Mouse (Mus musculus) embryonic facial prominence, embryonic 11.5 days (tissue): ENCODE data around the gene Hmmr. TPM values are rescaled to one million over a fixed set of nuclear protein-coding genes. Genes with fewer than 3 reads are reported as not detected.

Source experiments
- ATAC-seq: fragments of 200-750 bp; cut with Nextera tagmentation; replicated peaks from 2 replicates; pipeline ENCODE4 v1.8.0; 2017; ENCODE audit warnings: low read depth; ENCODE audit not compliant: insufficient number of reproducible peaks, low FRiP score, low TSS enrichment
- DNase-seq: peaks from one replicate; pipeline ENCODE4 v3.0.0-alpha.2; 2015; ENCODE audit warnings: low spot score
- H3K27ac ChIP-seq: fragments of 300-500 bp; sonication (generic); replicated peaks from 2 replicates; pipeline ENCODE4 v1.5.1; 2014; ENCODE audit warnings: mild to moderate bottlenecking, low read depth, low read length, control low read depth
- H3K27me3 ChIP-seq: fragments of 300-500 bp; sonication (generic); 2 replicates; pipeline ENCODE4 v1.6.1; 2014; ENCODE audit warnings: mild to moderate bottlenecking, low read length, moderate library complexity, mixed read lengths; ENCODE audit not compliant: control insufficient read depth, insufficient read depth
- H3K36me3 ChIP-seq: fragments of 300-500 bp; sonication (generic); replicated peaks from 2 replicates; pipeline ENCODE4 v1.6.1; 2014; ENCODE audit warnings: low read depth, mild to moderate bottlenecking, low read length, moderate library complexity, mixed read lengths; ENCODE audit not compliant: control insufficient read depth, insufficient read depth
- H3K4me1 ChIP-seq: fragments of 300-500 bp; sonication (generic); 2 replicates; pipeline ENCODE4 v1.6.1; 2014; ENCODE audit warnings: low read length, mixed read lengths; ENCODE audit not compliant: control insufficient read depth, insufficient read depth
- H3K4me2 ChIP-seq: fragments of 300-500 bp; sonication (generic); 2 replicates; pipeline ENCODE4 v1.6.1; 2014; ENCODE audit warnings: low read depth, mild to moderate bottlenecking, control low read depth, low read length, moderate library complexity
- H3K4me3 ChIP-seq: fragments of 300-500 bp; sonication (generic); 2 replicates; pipeline ENCODE4 v1.5.1; 2014; ENCODE audit warnings: low read depth, low read length, control low read depth
- H3K9ac ChIP-seq: fragments of 300-500 bp; sonication (generic); replicated peaks from 2 replicates; pipeline ENCODE4 v1.6.1; 2014; ENCODE audit warnings: mild to moderate bottlenecking, control low read depth, low read length
- H3K9me3 ChIP-seq: fragments of 300-500 bp; sonication (generic); replicated peaks from 2 replicates; pipeline ENCODE4 v1.6.1; 2016; ENCODE audit warnings: mild to moderate bottlenecking, low read length, inconsistent platforms, mixed read lengths; ENCODE audit not compliant: control insufficient read depth
- WGBS: fragments of 180-500 bp; shearing (Covaris S2); extraction: QIAGEN DNeasy Blood & Tissue Kit; methylation state at CpG from one replicate; pipeline ENCODE4 v1.1.7; 2014; 5-methylcytosine and 5-hydroxymethylcytosine counted together
- polyA plus RNA-seq: library from polyadenylated mRNA; unstranded; fragments of >200 nt; fragmentation: Nextera tagmentation; extraction: Ambion mirVana; gene quantifications from 2 replicates; pipeline ENCODE4 v1.2.1, GENCODE M21; 2014

Gene Hmmr
- polyA plus RNA-seq, 1 experiment from 2014 or later, result 71.1 TPM

DNA sequence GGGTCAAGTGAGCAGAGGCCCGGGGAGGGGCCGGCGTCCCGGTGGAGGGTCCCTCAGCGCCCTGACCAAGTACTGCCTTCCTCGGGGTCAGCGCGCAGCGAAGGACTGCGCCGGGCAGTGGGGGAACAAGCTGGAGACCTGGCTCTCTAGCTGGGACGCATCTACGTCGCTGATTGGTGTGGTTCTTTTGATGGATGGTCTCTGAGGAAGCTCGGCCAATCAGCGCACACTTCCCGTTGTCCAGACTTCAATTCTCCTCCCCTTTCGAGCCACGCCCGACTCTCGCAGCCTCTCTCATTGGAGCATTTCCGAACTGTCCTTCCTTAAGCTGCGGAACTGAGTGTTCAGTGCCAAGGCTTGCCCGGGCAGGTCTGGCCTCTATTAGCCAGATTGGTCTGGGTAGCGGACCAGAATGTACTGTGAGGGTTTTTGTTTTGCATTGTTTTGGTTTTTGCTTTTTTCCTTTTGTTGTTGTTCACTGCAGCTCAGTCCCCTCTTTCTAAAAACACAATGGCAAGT lies 21.9 kb upstream of the Hmmr start, which contains the start of gene Ccng1:
TSS of gene Ccng1 (minus strand) at position 203 of the 519 bp plus-strand sequence.
- WGBS, result 1% methylated on average over 25 of the region's 25 CpGs
- H3K9me3 ChIP-seq, result no peaks in the 10 kb centered on the region
- H3K4me3 ChIP-seq, result peak within 1 kb of the TSS; percentile 73
- ATAC-seq (peak; percentile 98), DNase-seq (peak; percentile 94)
- peak within 1 kb of the TSS; percentile 77 for H3K9ac ChIP-seq
- H3K4me2 ChIP-seq, result peak within 1 kb of the TSS; percentile 85
- no peaks in the 10 kb centered on the region for H3K27me3 ChIP-seq
- H3K36me3 ChIP-seq, result no peaks in the 10 kb centered on the region
- no peak within 1 kb of the TSS for H3K27ac ChIP-seq
- no peaks in the 10 kb centered on the region for H3K4me1 ChIP-seq

- Histone ChIP-seq H3K4me1 (no peaks in the 10 kb centered on the region), H3K4me3 (peak overlapping the region; percentile 73), H3K27ac (no peak overlapping the region), H3K9me3 (no peaks in the 10 kb centered on the region), H3K36me3 (no peaks in the 10 kb centered on the region), H3K27me3 (no peaks in the 10 kb centered on the region), H3K9ac (peak overlapping the region; percentile 77), H3K4me2 (peak overlapping the region; percentile 85)
- ATAC-seq (peak; percentile 90), DNase-seq (peak; percentile 15)
- WGBS, result 3% methylated on average over 19 of the region's 19 CpGs
Observed at GRCm38 (mm10) chr11:40754664-40755107, 21.5 kb upstream of the Hmmr start.

DNA sequence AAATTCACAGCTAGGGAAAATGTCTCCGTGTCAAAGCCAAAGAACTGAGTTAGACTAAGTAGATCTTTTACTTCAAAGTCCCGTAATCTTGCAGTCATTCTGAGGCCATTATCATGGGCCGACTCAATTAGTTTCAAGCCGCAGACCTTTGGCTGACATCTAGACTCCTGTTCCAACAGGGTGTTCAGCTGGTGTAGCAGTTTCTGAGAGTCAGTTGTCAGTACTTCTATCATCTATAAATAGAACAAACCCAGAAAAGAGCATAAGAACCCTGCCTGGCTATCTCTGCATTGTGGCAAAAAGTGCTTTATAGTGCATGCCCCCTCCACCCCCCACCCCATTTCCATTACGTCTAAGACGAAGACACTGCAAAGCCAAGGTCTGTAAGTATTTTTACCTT lies 20.6 kb upstream of the Hmmr start:
- ATAC-seq (no peak), DNase-seq (no peak)

DNA sequence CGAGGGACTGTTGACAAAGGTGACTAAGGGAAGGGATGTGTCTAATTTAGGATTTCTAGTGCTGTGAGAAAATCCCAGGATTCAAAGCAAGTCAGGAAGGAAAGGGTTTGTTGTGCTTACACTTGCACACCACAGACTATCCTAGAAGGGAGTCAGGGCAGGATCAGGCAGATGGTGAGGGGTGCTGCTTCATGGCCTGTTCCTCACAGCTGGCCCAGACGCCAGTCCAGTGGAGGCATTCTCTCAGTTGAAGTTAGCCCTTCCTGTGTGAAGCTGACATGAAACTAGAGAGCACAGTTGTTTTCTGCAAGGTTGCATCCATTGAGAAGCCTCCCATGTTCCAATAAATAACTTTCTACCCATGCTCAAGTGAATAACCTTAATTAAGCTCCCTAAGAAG lies 14.5 kb upstream of the Hmmr start:
- Histone ChIP-seq H3K9ac (no peak overlapping the region), H3K36me3 (no peaks in the 10 kb centered on the region)
- WGBS, result 67% methylated on average over 2 of the region's 2 CpGs

More for the DNA sequence above, 20.6 kb upstream of the Hmmr start:
- H3K9ac ChIP-seq, result no peak overlapping the region
- no peaks in the 10 kb centered on the region for H3K4me1 ChIP-seq
- no peak overlapping the region for H3K4me2 ChIP-seq
- WGBS, result 72% methylated on average over 6 of the region's 6 CpGs
- H3K27me3 ChIP-seq, result no peaks in the 10 kb centered on the region
- no peak overlapping the region for H3K4me3 ChIP-seq
- H3K36me3 ChIP-seq, result no peaks in the 10 kb centered on the region
- no peak overlapping the region for H3K27ac ChIP-seq
- H3K9me3 ChIP-seq, result no peaks in the 10 kb centered on the region

GRCm38 (mm10) chr11:40746361-40746760 lies 13.1 kb upstream of the Hmmr start:
- Histone ChIP-seq H3K9ac (no peak overlapping the region), H3K4me1 (no peaks in the 10 kb centered on the region), H3K27ac (no peak overlapping the region), H3K4me3 (no peak overlapping the region), H3K27me3 (no peaks in the 10 kb centered on the region), H3K36me3 (no peaks in the 10 kb centered on the region), H3K4me2 (no peak overlapping the region), H3K9me3 (no peaks in the 10 kb centered on the region)
- no peak for ATAC-seq
- no peak for DNase-seq
- WGBS, result 87% methylated on average over 12 of the region's 12 CpGs

More for the DNA sequence above, 14.5 kb upstream of the Hmmr start:
- Histone ChIP-seq H3K9me3 (no peaks in the 10 kb centered on the region), H3K4me1 (no peaks in the 10 kb centered on the region), H3K27ac (no peak overlapping the region), H3K4me3 (no peak overlapping the region), H3K4me2 (no peak overlapping the region), H3K27me3 (no peaks in the 10 kb centered on the region)
- ATAC-seq, result no peak
- DNase-seq, result no peak

GRCm38 (mm10) chr11:40744348-40744747 lies 11.1 kb upstream of the Hmmr start:
- no peaks in the 10 kb centered on the region; the same call in 1 of the 2 replicates for H3K36me3 ChIP-seq
- no peaks in the 10 kb centered on the region for H3K4me1 ChIP-seq
- no peaks in the 10 kb centered on the region for H3K27me3 ChIP-seq
- no peak overlapping the region for H3K27ac ChIP-seq
- DNase-seq, result no peak
- no peak overlapping the region for H3K4me3 ChIP-seq
- 82% methylated on average over 3 of the region's 3 CpGs for WGBS
- no peak overlapping the region for H3K9ac ChIP-seq
- H3K9me3 ChIP-seq, result no peaks in the 10 kb centered on the region
- H3K4me2 ChIP-seq, result no peak overlapping the region
- ATAC-seq, result no peak

GRCm38 (mm10) chr11:40741605-40742262 lies 8.5 kb upstream of the Hmmr start:
- DNase-seq, result no peak
- Histone ChIP-seq H3K27me3 (no peaks in the 10 kb centered on the region), H3K27ac (no peak overlapping the region), H3K9me3 (no peaks in the 10 kb centered on the region), H3K9ac (no peak overlapping the region), H3K4me1 (no peaks in the 10 kb centered on the region), H3K4me3 (no peak overlapping the region), H3K4me2 (no peak overlapping the region), H3K36me3 (no peaks in the 10 kb centered on the region; the same call in 1 of the 2 replicates)
- ATAC-seq, result no peak
- 93% methylated on average over 12 of the region's 12 CpGs for WGBS

DNA sequence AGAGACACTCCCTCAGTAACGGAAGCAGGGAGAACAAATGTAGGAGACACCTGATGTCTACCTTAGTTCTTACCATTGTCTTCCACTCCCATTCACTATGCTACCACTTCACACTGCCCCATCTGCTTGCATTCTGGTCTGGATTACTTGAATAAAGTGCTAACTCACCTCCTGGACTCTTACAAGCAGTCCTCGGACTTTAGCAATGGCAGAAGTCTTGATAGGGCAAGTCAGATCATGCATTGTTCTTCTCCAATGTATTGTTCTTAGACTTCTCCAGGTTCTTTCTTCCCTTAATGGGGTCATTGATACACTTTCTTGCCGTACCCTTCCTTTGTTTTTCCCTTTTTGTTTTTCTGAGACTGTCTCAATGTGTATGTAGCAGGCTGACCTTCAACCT lies 4.1 kb upstream of the Hmmr start:
- Histone ChIP-seq H3K27ac (no peak overlapping the region), H3K4me2 (no peak overlapping the region), H3K4me3 (no peak overlapping the region), H3K9ac (no peak overlapping the region), H3K9me3 (no peaks in the 10 kb centered on the region), H3K36me3 (no peaks in the 10 kb centered on the region; the same call in 1 of the 2 replicates), H3K4me1 (no peaks in the 10 kb centered on the region), H3K27me3 (no peaks in the 10 kb centered on the region)
- WGBS, result 83% methylated on average over 3 of the region's 3 CpGs
- no peak for DNase-seq
- ATAC-seq, result no peak
